Mouse (Mus musculus) megakaryocyte, embryonic 14.5 days (primary cell): ENCODE results near the gene Kif5a. TPM values are rescaled to one million over a fixed set of nuclear protein-coding genes. Genes with fewer than 3 reads are reported as not detected.

Experiments
- H3K27me3 ChIP-seq: replicated peaks from 2 replicates; pipeline ENCODE3; 2012; ENCODE audit warnings: inconsistent platforms
- H3K36me3 ChIP-seq: replicated peaks from 2 replicates; pipeline ENCODE3; 2012; ENCODE audit warnings: low read length, inconsistent platforms, mixed read lengths
- H3K4me1 ChIP-seq: 2 replicates; pipeline ENCODE4 v1.6.1; 2012; ENCODE audit warnings: inconsistent platforms
- H3K4me3 ChIP-seq: replicated peaks from 2 replicates; pipeline ENCODE3; 2012; ENCODE audit warnings: moderate library complexity, mild to moderate bottlenecking, inconsistent platforms
- H3K9me3 ChIP-seq: 2 replicates; pipeline ENCODE4 v1.6.1; 2012; ENCODE audit warnings: inconsistent platforms
- FLI1 ChIP-seq: IDR thresholded peaks from 2 replicates; pipeline ENCODE4 v1.6.1; 2012; ENCODE audit warnings: low read length, inconsistent platforms, mixed read lengths
- GATA1 ChIP-seq: IDR thresholded peaks from 3 replicates; pipeline ENCODE4 v1.6.1; 2012; ENCODE audit warnings: mixed read lengths, low read length, inconsistent platforms, borderline replicate concordance
- polyA plus RNA-seq: library from polyadenylated mRNA; stranded (reverse); fragments of >175 nt; gene quantifications from 2 replicates; pipeline ENCODE4 v1.2.3, GENCODE M21; 2012; ENCODE audit warnings: low replicate concordance; ENCODE audit not compliant: insufficient read depth

Kif5a gene
- polyA plus RNA-seq, 1 experiment: 6.6 TPM

GRCm38 (mm10) chr10:127297015-127297871 lies 34.1 kb upstream of the Kif5a start:
- H3K9me3 ChIP-seq: no peaks in the 10 kb centered on the region
- H3K27me3 ChIP-seq: no peaks in the 10 kb centered on the region
- H3K36me3 ChIP-seq: peaks cover 99% of the 10 kb centered on the region
- TF ChIP-seq GATA1 (no peak), FLI1 (no peak)
- peak overlapping the region; percentile 55 for H3K4me3 ChIP-seq
- H3K4me1 ChIP-seq: peaks cover 53% of the 10 kb centered on the region

- Histone ChIP-seq H3K27me3 (no peaks in the 10 kb centered on the region), H3K9me3 (no peaks in the 10 kb centered on the region), H3K4me3 (peak overlapping the region; percentile 63), H3K36me3 (peaks cover 98% of the 10 kb centered on the region), H3K4me1 (peaks cover 57% of the 10 kb centered on the region)
- TF ChIP-seq FLI1 (no peak), GATA1 (no peak)
Measured at GRCm38 (mm10) chr10:127295986-127296794, 33.0 kb upstream of the Kif5a start.

- Histone ChIP-seq H3K27me3 (no peaks in the 10 kb centered on the region), H3K4me3 (peak overlapping the region; percentile 44), H3K36me3 (peaks cover 86% of the 10 kb centered on the region), H3K9me3 (no peaks in the 10 kb centered on the region), H3K4me1 (peaks cover 59% of the 10 kb centered on the region)
- no peak for TF ChIP-seq FLI1
- TF ChIP-seq GATA1: no peak
Measured at GRCm38 (mm10) chr10:127294895-127295510, 31.9 kb upstream of the Kif5a start.

- Histone ChIP-seq H3K36me3 (peaks cover 73% of the 10 kb centered on the region), H3K27me3 (no peaks in the 10 kb centered on the region), H3K4me1 (peaks cover 68% of the 10 kb centered on the region), H3K4me3 (peak overlapping the region; percentile 86), H3K9me3 (no peaks in the 10 kb centered on the region)
- TF ChIP-seq GATA1 (no peak), FLI1 (no peak)
Measured at GRCm38 (mm10) chr10:127293590-127294113, 30.5 kb upstream of the Kif5a start.

GRCm38 (mm10) chr10:127292987-127293538 lies 29.9 kb upstream of the Kif5a start:
- Histone ChIP-seq H3K4me3 (peak overlapping the region; percentile 97), H3K36me3 (peaks cover 67% of the 10 kb centered on the region), H3K27me3 (no peaks in the 10 kb centered on the region), H3K9me3 (no peaks in the 10 kb centered on the region), H3K4me1 (peaks cover 68% of the 10 kb centered on the region)
- TF ChIP-seq GATA1: no peak
- no peak for TF ChIP-seq FLI1

- Histone ChIP-seq H3K36me3 (peaks cover 67% of the 10 kb centered on the region), H3K4me3 (peak overlapping the region; percentile 97), H3K4me1 (peaks cover 69% of the 10 kb centered on the region), H3K27me3 (no peaks in the 10 kb centered on the region), H3K9me3 (no peaks in the 10 kb centered on the region)
- TF ChIP-seq FLI1: no peak
- TF ChIP-seq GATA1: no peak
Measured at GRCm38 (mm10) chr10:127291881-127292638, 28.9 kb upstream of the Kif5a start.

- no peaks in the 10 kb centered on the region for H3K27me3 ChIP-seq
- H3K36me3 ChIP-seq: peaks cover 67% of the 10 kb centered on the region
- H3K9me3 ChIP-seq: no peaks in the 10 kb centered on the region
- peaks cover 71% of the 10 kb centered on the region for H3K4me1 ChIP-seq
- TF ChIP-seq FLI1 (no peak), GATA1 (no peak)
- peak overlapping the region; percentile 97 for H3K4me3 ChIP-seq
Measured at GRCm38 (mm10) chr10:127290930-127291880, 28.1 kb upstream of the Kif5a start.

- no peaks in the 10 kb centered on the region for H3K9me3 ChIP-seq
- peaks cover 67% of the 10 kb centered on the region for H3K36me3 ChIP-seq
- peaks cover 71% of the 10 kb centered on the region for H3K4me1 ChIP-seq
- peak; percentile 64; the same call in 1 of the 3 replicates for TF ChIP-seq GATA1
- TF ChIP-seq FLI1: no peak
- H3K4me3 ChIP-seq: peak overlapping the region; percentile 97
- no peaks in the 10 kb centered on the region for H3K27me3 ChIP-seq
Measured at GRCm38 (mm10) chr10:127290307-127290929, 27.3 kb upstream of the Kif5a start.
